Mouse (Mus musculus) frontal cortex, postnatal 36 days (tissue): Measurements from ENCODE around the gene Fancg.
A peak's percentile ranks its signal among the peaks of the same experiment; 100 is the strongest.
"Not testable (repeated sequence)": the region's sequence is repeated elsewhere in the genome, so short reads cannot be mapped to it uniquely, and the experiment has no call there.

ENCODE experiments used
- DNase-seq, 2 experiments: peaks; one replicate each; pipeline ENCODE4 v3.0.0; 2022; ENCODE audit warnings: low spot score in 2 of 2

Gene Fancg

GRCm38 (mm10) chr4:42999451-43000140, 10.7 kb downstream of the Fancg start:
- peak; percentile 65 to 67 for DNase-seq

- no peak for DNase-seq
Observed at GRCm38 (mm10) chr4:42998022-42998421, 12.3 kb downstream of the Fancg start.

- no peak for DNase-seq
Observed at GRCm38 (mm10) chr4:42988296-42988695, 22.0 kb downstream of the Fancg start.

GRCm38 (mm10) chr4:42980467-42980866, 29.8 kb downstream of the Fancg start:
- DNase-seq, result not testable (repeated sequence)

GRCm38 (mm10) chr4:42978062-42978461, 32.2 kb downstream of the Fancg start:
- no peak for DNase-seq

- DNase-seq, result no peak
Observed at GRCm38 (mm10) chr4:42973868-42974267, 36.4 kb downstream of the Fancg start.

GRCm38 (mm10) chr4:42972952-42973351, 37.4 kb downstream of the Fancg start:
- DNase-seq, result no peak

GRCm38 (mm10) chr4:42969304-42969703, 41.0 kb downstream of the Fancg start, which contains the start of gene 1700022I11Rik:
Gene 1700022I11Rik, plus strand, starts transcription at chr4:42969604.
- DNase-seq, result no peak

- peak in 1 of 2 experiments; percentile 79 for DNase-seq
Observed at GRCm38 (mm10) chr4:42965039-42965719, 45.1 kb downstream of the Fancg start.

- DNase-seq, result no peak
Observed at GRCm38 (mm10) chr4:42963480-42963879, 46.8 kb downstream of the Fancg start.

GRCm38 (mm10) chr4:42961592-42961991, 48.7 kb downstream of the Fancg start:
- peak; percentile 60 to 81 for DNase-seq

- no peak for DNase-seq
Observed at GRCm38 (mm10) chr4:42959382-42959781, 50.9 kb downstream of the Fancg start.

GRCm38 (mm10) chr4:42958942-42959341, 51.4 kb downstream of the Fancg start:
- DNase-seq, result no peak

- DNase-seq, result peak in 1 of 2 experiments; percentile 22
Observed at GRCm38 (mm10) chr4:42957979-42958378, 52.3 kb downstream of the Fancg start.

GRCm38 (mm10) chr4:42957306-42957705, 53.0 kb downstream of the Fancg start:
- DNase-seq, result no peak

- no peak for DNase-seq
Observed at GRCm38 (mm10) chr4:42956581-42956980, 53.7 kb downstream of the Fancg start.

- DNase-seq, result peak in 1 of 2 experiments; percentile 21
Observed at GRCm38 (mm10) chr4:42955200-42955599, 55.1 kb downstream of the Fancg start.

- DNase-seq, result peak; percentile 79 to 85
Observed at GRCm38 (mm10) chr4:42954297-42954696, 56.0 kb downstream of the Fancg start.

GRCm38 (mm10) chr4:42953435-42954094, 56.7 kb downstream of the Fancg start:
- DNase-seq, result peak; percentile 54 to 68

- DNase-seq, result peak in 1 of 2 experiments; percentile 35
Observed at GRCm38 (mm10) chr4:42952563-42952962, 57.7 kb downstream of the Fancg start.
